10 mouse cellular contexts compared by ENCODE assay signal in the genomic region with DNA sequence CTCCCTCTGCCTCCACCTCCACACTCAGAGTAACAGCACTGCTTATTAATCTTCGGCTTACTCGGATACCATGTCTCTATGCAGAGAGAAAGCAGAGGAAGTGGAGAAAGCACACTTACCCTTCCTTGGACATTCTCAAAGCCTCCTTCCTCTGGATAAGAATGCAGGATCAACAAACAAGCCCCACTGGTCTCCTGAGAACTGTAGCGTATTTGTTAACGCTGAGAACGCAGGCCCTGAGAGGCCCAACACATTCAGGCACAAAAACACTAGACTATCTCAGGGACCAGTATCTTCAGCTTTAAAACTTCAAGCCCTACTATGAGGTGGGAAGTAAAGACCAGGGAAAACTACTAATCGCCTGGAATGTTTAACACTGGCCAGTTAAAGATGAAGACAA.
DNase-seq lines count a peak whose midpoint lies in the region; ATAC-seq and TF ChIP-seq lines count a peak whose summit lies in the region.
"Had no signal": no experiment of that assay in that cellular context is flagged by ENCODE, and none has a peak within 500 bp of the region (broad histone marks: within the 10 kb centered on the region; RNA-seq: fewer than 3 reads in every experiment).

No protein-coding gene starts in this region.

- peak overlapping the region; percentile 73 for H3K27ac ChIP-seq in kidney, embryonic 15.5 days
- no peak overlapping the region for H3K27ac ChIP-seq in embryonic facial prominence, embryonic 11.5 days (replicated peaks; ENCODE audit: low read depth, low read length)
- H3K27ac ChIP-seq in forebrain, postnatal 0 days (ENCODE audit: low read depth, low read length), result 0 out of 2 replicates have a peak overlapping the region, but pooled peaks have one; percentile 40
- H3K27ac ChIP-seq in liver, embryonic 15.5 days (replicated peaks), result peak overlapping the region; percentile 6; the same call in 1 of the 2 replicates

- no peak overlapping the region for H3K4me3 ChIP-seq in kidney, embryonic 15.5 days (replicated peaks)
- H3K4me3 ChIP-seq in embryonic facial prominence, embryonic 11.5 days (ENCODE audit: low read depth, low read length), result no peak overlapping the region
- H3K4me3 ChIP-seq in forebrain, postnatal 0 days (ENCODE audit: low read depth, low read length), result no peak overlapping the region
- H3K4me3 ChIP-seq in liver, embryonic 15.5 days (replicated peaks), result no peak overlapping the region

- TF ChIP-seq CTCF in forebrain, postnatal 0 days (IDR thresholded peaks at IDR 0.05; ENCODE audit: low read depth), result no peak

- H3K4me2 ChIP-seq in kidney, embryonic 15.5 days, result no peak overlapping the region
- H3K4me2 ChIP-seq in embryonic facial prominence, embryonic 11.5 days (ENCODE audit: low read depth, low read length), result no peak overlapping the region
- H3K4me2 ChIP-seq in forebrain, postnatal 0 days (ENCODE audit: low read depth), result no peak overlapping the region
- H3K4me2 ChIP-seq in liver, embryonic 15.5 days, result no peak overlapping the region

- no peak for DNase-seq in kidney, postnatal 4 days
- DNase-seq in embryonic facial prominence, embryonic 11.5 days (ENCODE audit: low spot score), result peak; percentile 4
- DNase-seq in forebrain, postnatal 0 days, result no peak
- DNase-seq in ovary, postnatal 14 days (ENCODE audit: low spot score), result no peak
- no peak for DNase-seq in right cerebral cortex, postnatal 4 days
- DNase-seq: layer of hippocampus, postnatal 36 days had no signal

- H3K36me3 ChIP-seq in kidney, embryonic 15.5 days, result peaks cover 7% of the 10 kb centered on the region; the same call in 1 of the 2 replicates
- H3K36me3 ChIP-seq in embryonic facial prominence, embryonic 11.5 days (replicated peaks; ENCODE audit: control insufficient read depth, insufficient read depth, low read depth, low read length), result no peaks in the 10 kb centered on the region
- no peaks in the 10 kb centered on the region for H3K36me3 ChIP-seq in forebrain, postnatal 0 days (ENCODE audit: insufficient read depth)
- H3K36me3 ChIP-seq in liver, embryonic 15.5 days (replicated peaks), result peaks cover 24% of the 10 kb centered on the region

- ATAC-seq in kidney, embryonic 15.5 days (replicated peaks; ENCODE audit: low FRiP score), result no peak
- ATAC-seq in embryonic facial prominence, embryonic 11.5 days (replicated peaks; ENCODE audit: insufficient number of reproducible peaks, low FRiP score, low TSS enrichment, low read depth), result no peak
- no peak for ATAC-seq in forebrain, postnatal 0 days
- ATAC-seq in liver, embryonic 15.5 days (ENCODE audit: insufficient read depth), result no peak
- ATAC-seq in activated CD4-positive, CD25-positive, alpha-beta regulatory T cell, adult 4 months, result no peak

- 51% methylated on average over 6 of the region's 6 CpGs for WGBS in kidney, embryonic 15.5 days
- 37% methylated on average over 6 of the region's 6 CpGs for WGBS in embryonic facial prominence, embryonic 11.5 days
- 28% methylated on average over 6 of the region's 6 CpGs for WGBS in forebrain, postnatal 0 days
- WGBS in liver, embryonic 15.5 days (ENCODE audit: insufficient replicate concordance), result 64% methylated on average over 6 of the region's 6 CpGs

- no peaks in the 10 kb centered on the region for H3K9me3 ChIP-seq in kidney, embryonic 15.5 days (replicated peaks)
- no peaks in the 10 kb centered on the region for H3K9me3 ChIP-seq in embryonic facial prominence, embryonic 11.5 days (replicated peaks; ENCODE audit: control insufficient read depth, low read length)
- no peaks in the 10 kb centered on the region for H3K9me3 ChIP-seq in forebrain, postnatal 0 days (ENCODE audit: low read length)
- no peaks in the 10 kb centered on the region for H3K9me3 ChIP-seq in liver, embryonic 15.5 days (replicated peaks)
- H3K9me3 ChIP-seq: G1E had no signal

- no peaks in the 10 kb centered on the region for H3K27me3 ChIP-seq in kidney, embryonic 15.5 days
- H3K27me3 ChIP-seq in embryonic facial prominence, embryonic 11.5 days (ENCODE audit: control insufficient read depth, insufficient read depth, low read length), result no peaks in the 10 kb centered on the region
- no peaks in the 10 kb centered on the region for H3K27me3 ChIP-seq in forebrain, postnatal 0 days (ENCODE audit: insufficient read depth, low read length)
- no peaks in the 10 kb centered on the region for H3K27me3 ChIP-seq in liver, embryonic 15.5 days

- H3K9ac ChIP-seq in kidney, embryonic 15.5 days, result no peak overlapping the region
- no peak overlapping the region for H3K9ac ChIP-seq in embryonic facial prominence, embryonic 11.5 days (replicated peaks; ENCODE audit: low read length)
- no peak overlapping the region for H3K9ac ChIP-seq in forebrain, postnatal 0 days
- H3K9ac ChIP-seq in liver, embryonic 15.5 days, result no peak overlapping the region

- H3K4me1 ChIP-seq in kidney, embryonic 15.5 days, result peaks cover 14% of the 10 kb centered on the region
- no peaks in the 10 kb centered on the region for H3K4me1 ChIP-seq in embryonic facial prominence, embryonic 11.5 days (ENCODE audit: control insufficient read depth, insufficient read depth, low read length)
- no peaks in the 10 kb centered on the region for H3K4me1 ChIP-seq in forebrain, postnatal 0 days (ENCODE audit: insufficient read depth)
- peaks cover 22% of the 10 kb centered on the region for H3K4me1 ChIP-seq in liver, embryonic 15.5 days (replicated peaks)
